12 mouse cellular contexts compared by ENCODE assay signal in the genomic region with DNA sequence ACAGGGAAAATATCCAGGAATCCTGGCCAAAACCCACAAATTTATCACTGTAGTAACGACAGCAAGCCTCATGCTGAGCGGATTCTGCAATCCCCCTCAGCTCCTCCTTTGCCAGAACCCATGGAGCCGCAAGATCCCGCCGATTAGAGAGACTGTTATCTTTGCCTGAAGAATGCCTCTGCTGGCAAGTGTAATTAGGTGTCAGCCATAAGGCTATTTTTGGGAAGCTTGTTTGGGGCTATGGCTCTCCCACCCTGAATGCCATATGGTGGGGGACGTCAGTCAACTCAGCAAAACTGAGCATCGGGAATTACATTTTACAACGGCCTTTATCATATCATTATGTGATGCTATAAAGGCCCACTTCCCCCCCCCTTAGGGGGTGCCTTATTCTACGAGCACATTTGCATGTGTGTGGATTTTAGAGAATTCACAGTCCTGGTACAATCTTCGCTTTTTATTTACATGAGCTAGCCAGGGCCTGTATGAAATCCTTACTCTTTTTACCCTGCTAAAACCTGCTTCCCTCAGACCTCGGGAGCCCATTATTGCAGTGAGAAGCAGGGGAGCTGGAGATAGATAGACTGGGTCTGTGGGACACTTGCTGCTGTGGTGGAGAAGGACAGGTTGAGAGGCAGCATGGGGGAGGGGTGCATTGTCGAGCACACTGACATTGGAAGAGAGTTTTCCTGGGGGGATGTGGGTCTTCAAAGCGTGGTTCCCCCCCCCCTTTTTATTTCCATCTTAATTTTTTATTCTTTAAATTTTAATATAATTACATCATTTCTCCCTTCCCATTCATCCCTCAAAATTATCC.
DNase-seq lines count a peak whose midpoint lies in the region; ATAC-seq and TF ChIP-seq lines count a peak whose summit lies in the region.
"Had no signal": no experiment of that assay in that cellular context is flagged by ENCODE, and none has a peak within 500 bp of the region (broad histone marks: within the 10 kb centered on the region; RNA-seq: fewer than 3 reads in every experiment).

No protein-coding gene starts in this region.

- peak; percentile 52 for ATAC-seq in limb, embryonic 13.5 days (ENCODE audit: low FRiP score, low read depth)

- H3K4me3 ChIP-seq in limb, embryonic 13.5 days: no peak overlapping the region
- H3K4me3 ChIP-seq: embryonic facial prominence, embryonic 15.5 days; liver, embryonic 15.5 days; stomach, embryonic 15.5 days had no signal

- no peak for TF ChIP-seq CTCF in brain, embryonic 14.5 days (IDR thresholded peaks at IDR 0.05; ENCODE audit: borderline replicate concordance, extremely low read depth, insufficient read depth, insufficient read length)

- peaks cover 11% of the 10 kb centered on the region; the same call in 1 of the 2 replicates for H3K27me3 ChIP-seq in limb, embryonic 13.5 days
- H3K27me3 ChIP-seq: embryonic facial prominence, embryonic 15.5 days; liver, embryonic 15.5 days; stomach, embryonic 15.5 days had no signal

- H3K9me3 ChIP-seq in limb, embryonic 13.5 days: no peaks in the 10 kb centered on the region
- H3K9me3 ChIP-seq: embryonic facial prominence, embryonic 15.5 days; liver, embryonic 15.5 days; stomach, embryonic 15.5 days had no signal

- no peak overlapping the region for H3K27ac ChIP-seq in limb, embryonic 13.5 days
- H3K27ac ChIP-seq: embryonic facial prominence, embryonic 15.5 days; liver, embryonic 15.5 days; stomach, embryonic 15.5 days had no signal

- H3K9ac ChIP-seq in limb, embryonic 13.5 days: no peak overlapping the region
- H3K9ac ChIP-seq: embryonic facial prominence, embryonic 15.5 days; liver, embryonic 15.5 days; stomach, embryonic 15.5 days had no signal

- TF ChIP-seq POLR2A in brain, embryonic 14.5 days (IDR thresholded peaks at IDR 0.05; ENCODE audit: borderline replicate concordance, extremely low read depth, insufficient read depth, insufficient read length, poor library complexity, severe bottlenecking): no peak

- H3K36me3 ChIP-seq in limb, embryonic 13.5 days: no peaks in the 10 kb centered on the region
- H3K36me3 ChIP-seq: embryonic facial prominence, embryonic 15.5 days; liver, embryonic 15.5 days; stomach, embryonic 15.5 days had no signal

- WGBS in limb, embryonic 13.5 days: 18% methylated on average over 13 of the region's 13 CpGs

- peaks cover 37% of the 10 kb centered on the region for H3K4me1 ChIP-seq in limb, embryonic 13.5 days
- H3K4me1 ChIP-seq: liver, embryonic 15.5 days had no signal

- peak; percentile 21 for DNase-seq in cerebellum, adult 9-10 months
- DNase-seq in cerebellum, adult 8-10 months: no peak
- DNase-seq in layer of hippocampus, adult 11-12 months (ENCODE audit: low spot score): peak; percentile 31
- DNase-seq in layer of hippocampus, postnatal 36 days: no peak
- peak; percentile 92 for DNase-seq in brain, embryonic 14.5 days (ENCODE audit: low read depth)
- DNase-seq in gastrocnemius, postnatal 10 days: no peak
- no peak for DNase-seq in urinary bladder, postnatal 36 days (ENCODE audit: low spot score in 2 of 2)
- DNase-seq: kidney, adult 18-20 months had no signal

- no peak overlapping the region for H3K4me2 ChIP-seq in limb, embryonic 13.5 days (replicated peaks)
- H3K4me2 ChIP-seq: embryonic facial prominence, embryonic 15.5 days; liver, embryonic 15.5 days; stomach, embryonic 15.5 days had no signal

Comparison
In these comparisons a context has a peak if more than half of its experiments do, and no peak if none do; other contexts are left out.
1. DNase-seq: peak in cerebellum, adult 9-10 months (single experiment), layer of hippocampus, adult 11-12 months (single experiment) and brain, embryonic 14.5 days (single experiment); none in cerebellum, adult 8-10 months (single experiment), layer of hippocampus, postnatal 36 days (0 of 2), gastrocnemius, postnatal 10 days (single experiment) and urinary bladder, postnatal 36 days (0 of 2).